Comparison of ENCODE assay signal across 23 mouse cellular contexts in the genomic region with DNA sequence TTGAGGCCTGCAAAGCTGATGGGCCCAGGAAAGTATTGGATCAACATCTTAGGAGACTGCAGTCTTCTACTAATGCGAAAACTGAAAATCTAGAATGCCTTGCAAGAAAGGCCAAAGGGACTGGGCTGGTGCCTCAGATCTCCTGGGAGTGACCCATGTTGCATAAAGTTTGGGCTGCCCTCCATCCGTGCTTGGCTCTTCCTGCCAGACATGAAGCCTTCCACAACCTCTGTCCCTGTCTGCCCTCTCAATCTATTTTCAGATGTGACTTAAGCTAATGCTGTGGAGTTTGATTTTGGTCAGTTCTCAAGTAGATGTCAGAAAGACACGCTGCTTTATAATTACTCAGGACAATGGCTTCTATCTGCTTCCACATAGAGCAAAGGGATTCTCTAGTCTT. TPM values are rescaled to one million over a fixed set of nuclear protein-coding genes. Genes with fewer than 3 reads are reported as not detected.
DNase-seq lines count a peak whose midpoint lies in the region.
"Had no signal": no experiment of that assay in that cellular context is flagged by ENCODE, and none has a peak within 500 bp of the region (broad histone marks: within the 10 kb centered on the region; RNA-seq: fewer than 3 reads in every experiment).

No protein-coding gene starts in this region.

- peak; percentile 36 for DNase-seq in adrenal gland, adult 2 months
- no peak for DNase-seq in adrenal gland, postnatal 4 days (ENCODE audit: low spot score in 2 of 2)
- peak; percentile 42 for DNase-seq in lung, postnatal 10 days
- no peak for DNase-seq in lung, postnatal 4 days
- DNase-seq in heart, adult 9 months (ENCODE audit: low spot score in 2 of 2), result peak; percentile 74 to 76
- peak; percentile 59 for DNase-seq in lung, postnatal 36 days
- DNase-seq in right cerebral cortex, postnatal 14 days, result no peak
- DNase-seq in right cerebral cortex, adult 2 months (ENCODE audit: low spot score in 2 of 2), result no peak
- DNase-seq: cerebellum, adult 2 months; kidney, adult 18-20 months; kidney, postnatal 36 days; midbrain, embryonic 14.5 days had no signal

RNA-seq across cellular contexts. Expression of gene Mylk4, which starts 20.6 kb away (rescaled TPM):
- not detected for total RNA-seq in adrenal gland, adult 2 months (2021)
- polyA plus RNA-seq in adrenal gland, adult 2 months (2012; rRNA removed), result not detected in 2 replicates
- total RNA-seq in adrenal gland, postnatal 4 days (2021), result 1 to 10 TPM; 3.1 to 4.9 TPM
- total RNA-seq: megakaryocyte, adult 5-6 weeks had no signal
- polyA plus RNA-seq: CD4-positive, CD25-positive, alpha-beta regulatory T cell, adult 4 months; G1E; hindbrain, embryonic 10.5 days; small intestine, adult 2 months had no signal

RNA-seq across cellular contexts. Expression of gene Wrnip1, which starts 38.7 kb away (rescaled TPM):
- total RNA-seq in adrenal gland, adult 2 months (2021), result 10 to 100 TPM; 33.4 to 37.7 TPM
- 46.7 and 47.1 TPM in 2 replicates for polyA plus RNA-seq in adrenal gland, adult 2 months (2012; rRNA removed)
- total RNA-seq in adrenal gland, postnatal 4 days (2021), result 10 to 100 TPM; 44.9 TPM

RNA-seq across cellular contexts. Expression of gene D930007J09Rik, which starts 39.5 kb away (rescaled TPM):
- total RNA-seq in adrenal gland, adult 2 months (2021), result not detected
- polyA plus RNA-seq in adrenal gland, adult 2 months (2012; rRNA removed), result 1.5 and 1.7 TPM in 2 replicates
- not detected for total RNA-seq in adrenal gland, postnatal 4 days (2021)
- total RNA-seq: G1E; megakaryocyte, adult 5-6 weeks had no signal
- polyA plus RNA-seq: CD4-positive, CD25-positive, alpha-beta regulatory T cell, adult 4 months; forebrain, embryonic 11.5 days; G1E; hindbrain, embryonic 10.5 days; limb, embryonic 13.5 days; liver, embryonic 16.5 days; midbrain, embryonic 14.5 days; myocyte; neural tube, embryonic 15.5 days; small intestine, adult 2 months; urinary bladder, adult 2 months had no signal

Comparison
In these comparisons a context has a peak if more than half of its experiments do, and no peak if none do; other contexts are left out.
1. DNase-seq: peak in adrenal gland, adult 2 months (single experiment), lung, postnatal 10 days (single experiment), heart, adult 9 months (2 of 2) and lung, postnatal 36 days (single experiment); none in adrenal gland, postnatal 4 days (0 of 2), lung, postnatal 4 days (0 of 2), right cerebral cortex, postnatal 14 days (single experiment) and right cerebral cortex, adult 2 months (0 of 2).